Mouse (Mus musculus): Measurements from ENCODE around the gene Zmiz2. TPM values are rescaled to one million over a fixed set of nuclear protein-coding genes. Genes with fewer than 3 reads are reported as not detected.
"Not testable (repeated sequence)": the region's sequence is repeated elsewhere in the genome, so short reads cannot be mapped to it uniquely, and the experiment has no call there.

Zmiz2 gene
- total RNA-seq (2021): 10 to 100 TPM; 38.4 to 48.2 TPM
- long read RNA-seq, experiment 1, partial matches to known transcripts: 28 of 28 reads
- long read RNA-seq, experiment 1, other reads (novel, unspliced or antisense): 0 of 28 reads
- long read RNA-seq, experiment 2, full-length matches to known transcripts: 1 of 28 reads
- long read RNA-seq, experiment 2, partial matches to known transcripts: 26 of 28 reads
- long read RNA-seq, experiment 2, other reads (novel, unspliced or antisense): 1 of 28 reads

DNA sequence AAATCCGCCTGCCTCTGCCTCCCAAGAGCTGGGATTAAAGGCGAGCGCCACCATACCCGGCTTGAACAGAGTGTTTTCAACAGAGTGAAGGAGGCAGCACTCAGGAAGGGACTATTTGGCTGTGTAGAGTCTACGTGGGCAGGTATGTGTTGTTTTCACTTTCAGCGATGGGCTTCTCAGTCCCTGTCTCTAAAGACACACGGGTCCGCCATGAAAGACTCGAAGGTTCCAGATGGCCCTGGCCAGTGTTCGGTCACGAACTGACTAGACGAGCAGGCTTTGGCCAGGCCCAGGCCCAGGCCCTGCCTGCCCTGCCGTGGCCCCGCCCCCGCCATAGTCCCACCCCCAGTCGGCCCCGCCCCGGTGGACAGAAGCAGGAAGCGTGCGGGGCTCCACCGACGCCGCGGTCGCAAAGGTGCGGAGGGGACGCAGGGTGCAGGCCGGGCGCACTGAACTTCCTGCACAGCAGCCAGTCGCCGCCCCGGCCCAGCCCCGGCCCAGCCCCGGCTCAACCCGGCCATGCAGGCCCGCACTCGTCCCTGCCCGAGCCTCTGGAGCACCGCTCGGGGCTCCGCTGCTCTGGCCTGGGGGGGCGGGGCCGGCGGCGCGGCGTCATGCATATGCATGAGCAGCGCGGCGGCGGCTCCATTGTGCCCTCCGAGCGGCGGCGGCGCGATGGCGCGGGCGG, at the start of gene Zmiz2:
Zmiz2 (plus strand) TSS at position 349 of the 688 bp plus-strand sequence.
- DNase-seq: peak; percentile 98

DNA sequence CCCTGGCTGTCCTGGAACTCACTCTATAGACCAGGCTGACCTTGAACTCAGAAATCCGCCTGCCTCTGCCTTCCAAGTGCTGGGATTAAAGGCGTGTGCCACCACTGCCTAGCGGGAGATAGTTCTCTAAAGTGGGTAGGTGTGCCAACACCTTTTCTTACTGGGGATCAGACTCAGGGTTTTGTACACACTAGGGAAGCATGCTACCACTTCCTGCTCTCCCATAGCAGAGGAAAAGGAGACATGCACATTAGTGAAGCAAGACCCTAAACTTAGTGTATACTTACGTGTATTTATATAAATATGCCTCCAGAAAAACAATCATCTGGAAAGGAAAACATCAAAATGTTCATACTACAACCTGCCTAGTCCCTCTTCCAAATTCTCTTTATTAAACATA, 42.9 kb upstream of the Zmiz2 start:
- no peak for DNase-seq

DNA sequence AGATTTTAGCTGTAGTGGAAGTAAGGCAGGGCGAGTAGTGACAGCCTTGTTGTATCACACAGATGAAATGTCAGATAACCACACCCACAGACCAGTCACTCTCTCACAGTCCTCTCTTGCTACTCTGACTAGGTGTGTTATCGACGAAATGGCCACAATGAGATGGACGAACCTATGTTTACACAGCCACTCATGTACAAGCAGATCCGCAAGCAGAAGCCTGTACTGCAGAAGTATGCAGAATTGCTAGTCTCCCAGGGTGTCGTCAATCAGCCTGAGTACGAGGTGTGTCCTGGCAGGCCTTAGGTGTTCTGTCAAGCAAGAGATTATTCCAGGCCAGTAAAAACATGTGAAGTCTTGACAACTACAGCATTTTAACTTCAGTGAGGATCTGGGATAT, 41.9 kb upstream of the Zmiz2 start:
- no peak for DNase-seq

DNA sequence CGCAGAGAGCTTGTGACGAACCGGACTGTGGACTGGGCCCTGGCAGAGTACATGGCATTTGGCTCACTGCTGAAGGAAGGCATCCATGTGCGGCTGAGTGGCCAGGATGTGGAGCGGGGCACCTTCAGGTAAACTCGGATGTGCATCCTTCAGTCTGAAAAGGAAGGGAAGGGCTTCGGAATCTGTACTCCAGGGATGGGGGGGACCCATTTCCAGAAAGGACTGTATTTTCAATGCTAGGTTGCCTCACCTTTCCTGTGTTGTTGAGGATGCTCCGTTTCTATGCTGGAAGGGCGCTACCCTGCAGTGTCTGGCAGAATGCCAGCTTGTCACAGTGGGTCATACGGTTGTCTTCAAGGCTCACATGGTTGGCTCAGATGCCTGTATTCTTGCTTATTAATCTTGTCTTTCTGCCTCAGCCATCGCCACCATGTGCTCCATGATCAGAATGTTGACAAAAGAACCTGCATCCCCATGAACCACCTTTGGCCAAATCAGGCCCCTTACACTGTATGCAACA, 40.1 kb upstream of the Zmiz2 start:
- DNase-seq: no peak

DNA sequence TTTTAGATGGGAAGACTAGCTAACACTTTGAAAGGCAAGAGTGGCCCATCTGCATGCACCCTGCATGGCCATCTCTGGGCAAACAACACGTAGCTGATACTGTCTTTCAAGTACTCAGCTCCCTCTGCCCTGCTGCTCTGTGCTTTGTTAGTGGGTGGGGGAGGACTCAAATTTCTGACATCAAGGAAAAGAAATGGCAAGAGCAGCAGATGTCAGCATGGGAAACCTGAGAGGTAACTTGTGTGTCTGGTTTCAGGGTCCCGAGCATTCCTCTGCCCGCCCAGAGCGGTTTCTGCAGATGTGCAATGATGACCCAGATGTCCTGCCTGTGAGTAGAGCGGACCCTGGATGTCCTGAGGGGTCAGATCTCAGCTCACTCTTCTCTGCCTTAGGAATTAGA, 39.3 kb upstream of the Zmiz2 start:
- DNase-seq: no peak

DNA sequence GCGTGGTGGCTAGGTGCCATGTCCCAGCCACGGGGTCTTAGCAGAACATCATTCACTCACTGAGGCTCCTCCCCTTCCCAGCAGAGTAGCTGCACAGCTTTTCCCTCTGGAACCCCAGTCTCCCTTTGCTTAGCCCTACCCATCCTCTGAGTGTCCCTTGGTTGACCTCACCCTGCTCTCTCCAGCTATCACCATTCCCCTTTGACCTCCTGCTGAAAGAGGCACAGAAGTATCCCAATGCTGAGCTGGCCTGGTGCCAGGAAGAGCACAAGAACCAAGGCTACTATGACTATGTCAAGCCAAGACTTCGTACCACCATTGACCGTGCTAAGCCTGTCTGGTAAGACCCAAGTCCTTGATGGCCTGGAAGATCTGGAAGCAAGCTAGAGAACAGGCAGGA, 33.8 kb upstream of the Zmiz2 start:
- peak; percentile 38 for DNase-seq

DNA sequence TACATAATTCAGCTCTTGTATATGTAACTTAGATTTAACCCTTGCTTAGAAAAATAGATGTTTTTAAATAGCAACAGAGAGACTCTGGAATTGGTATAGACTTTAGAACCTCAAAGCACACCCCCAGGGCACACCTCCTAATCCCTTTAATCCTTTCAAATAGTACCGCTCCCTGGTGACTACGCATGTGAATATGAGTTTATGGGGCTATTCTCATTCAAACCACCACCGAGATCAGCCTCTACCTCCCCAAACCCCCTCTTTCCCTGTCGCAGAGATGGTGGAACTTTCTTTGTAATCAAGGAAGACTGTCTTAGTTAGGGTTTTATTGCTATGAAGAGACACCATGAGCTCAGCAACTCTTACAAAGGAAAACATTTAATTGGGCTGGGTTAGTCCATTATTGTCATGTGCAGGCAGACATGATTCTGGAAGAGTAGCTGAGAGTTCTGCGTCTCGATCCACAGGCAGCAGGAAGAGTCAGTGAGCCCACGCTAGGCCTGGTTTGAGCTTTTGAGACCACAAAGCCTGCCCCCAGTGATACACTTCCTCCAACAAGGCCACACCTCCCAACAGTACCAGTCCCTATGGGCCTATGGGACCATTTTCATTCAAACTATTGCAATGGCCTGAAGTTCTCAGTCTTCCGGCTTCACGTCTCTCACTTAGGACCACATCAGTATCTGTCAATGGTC, 24.1 kb upstream of the Zmiz2 start:
- DNase-seq: no peak

DNA sequence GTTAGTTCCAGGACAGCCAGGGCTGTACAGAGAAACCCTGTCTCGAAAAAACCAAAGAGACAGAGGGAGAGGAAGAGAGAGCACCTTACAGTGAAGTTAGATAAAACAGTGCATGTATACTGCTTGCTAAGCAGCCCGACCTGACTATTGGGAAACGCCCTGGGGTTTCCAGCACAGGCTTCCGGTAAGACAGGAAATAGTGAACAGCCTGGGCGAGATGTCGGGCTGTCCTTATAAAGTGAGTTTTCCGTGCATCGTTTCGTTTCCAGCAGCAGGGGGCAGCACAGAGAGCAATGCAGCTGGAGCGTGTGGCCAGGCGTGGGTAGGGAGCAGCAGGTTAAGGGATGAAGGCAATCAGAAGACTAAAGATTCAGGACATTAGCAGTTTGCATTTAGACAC, 23.0 kb upstream of the Zmiz2 start:
- peak; percentile 80 for DNase-seq

DNA sequence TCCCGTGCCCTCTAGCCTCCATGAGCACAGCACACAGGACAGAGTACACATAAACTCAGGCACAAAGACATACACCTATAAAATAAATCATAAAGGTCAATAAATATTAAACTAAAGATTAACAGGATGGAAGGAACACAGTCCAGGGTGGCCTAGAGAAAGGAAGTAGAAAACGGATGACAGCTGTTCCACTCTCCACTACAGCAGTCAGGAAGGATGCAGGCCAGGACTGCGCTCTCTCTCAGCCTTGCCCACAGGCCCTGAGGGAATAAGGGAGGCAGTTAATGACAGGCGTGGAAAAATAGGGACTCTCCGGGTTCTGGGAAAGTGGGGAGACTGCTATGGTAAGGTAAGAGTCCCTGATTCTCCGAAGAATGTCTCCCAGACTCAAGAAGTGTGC, 22.4 kb upstream of the Zmiz2 start:
- no peak for DNase-seq

DNA sequence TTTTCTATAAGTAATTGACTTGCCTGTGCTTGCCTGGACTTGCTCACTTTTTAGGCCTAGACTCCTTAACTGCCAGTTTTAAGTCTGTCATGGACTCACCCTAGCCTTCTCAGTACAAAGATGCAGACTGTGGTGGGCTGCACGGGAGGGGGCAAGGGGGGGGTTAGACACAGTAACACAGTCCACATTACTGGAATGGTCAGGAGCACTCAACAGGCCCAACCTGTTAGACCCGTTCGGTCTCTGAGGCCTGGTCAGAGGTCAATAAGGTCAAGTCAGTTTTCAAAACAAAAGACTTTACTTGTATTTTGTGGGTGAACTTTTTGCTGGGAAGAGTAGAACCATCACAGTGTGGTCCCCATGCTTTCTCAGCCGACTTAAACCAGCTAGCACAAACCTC, 21.7 kb upstream of the Zmiz2 start:
- no peak for DNase-seq

DNA sequence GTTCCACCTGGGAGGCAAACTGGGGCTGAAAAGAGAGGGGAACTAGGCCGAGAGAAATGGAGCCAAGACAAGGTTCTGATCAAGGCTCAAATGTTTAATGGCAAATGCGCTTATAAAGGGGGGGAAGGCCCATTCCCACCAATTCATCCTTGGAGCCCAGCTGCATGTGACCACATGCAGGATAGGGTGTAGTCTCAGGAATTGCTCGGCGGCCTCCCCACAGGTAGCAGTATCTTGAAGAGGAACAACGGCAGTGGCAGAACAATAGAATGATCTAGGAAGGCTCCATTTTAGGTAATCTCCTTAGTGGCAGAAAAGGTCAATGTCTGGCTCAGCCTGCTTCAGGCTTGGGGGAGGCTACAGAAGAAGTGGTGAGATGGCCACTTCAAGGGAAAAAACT, 20.9 kb upstream of the Zmiz2 start:
- DNase-seq: not testable (repeated sequence)

DNA sequence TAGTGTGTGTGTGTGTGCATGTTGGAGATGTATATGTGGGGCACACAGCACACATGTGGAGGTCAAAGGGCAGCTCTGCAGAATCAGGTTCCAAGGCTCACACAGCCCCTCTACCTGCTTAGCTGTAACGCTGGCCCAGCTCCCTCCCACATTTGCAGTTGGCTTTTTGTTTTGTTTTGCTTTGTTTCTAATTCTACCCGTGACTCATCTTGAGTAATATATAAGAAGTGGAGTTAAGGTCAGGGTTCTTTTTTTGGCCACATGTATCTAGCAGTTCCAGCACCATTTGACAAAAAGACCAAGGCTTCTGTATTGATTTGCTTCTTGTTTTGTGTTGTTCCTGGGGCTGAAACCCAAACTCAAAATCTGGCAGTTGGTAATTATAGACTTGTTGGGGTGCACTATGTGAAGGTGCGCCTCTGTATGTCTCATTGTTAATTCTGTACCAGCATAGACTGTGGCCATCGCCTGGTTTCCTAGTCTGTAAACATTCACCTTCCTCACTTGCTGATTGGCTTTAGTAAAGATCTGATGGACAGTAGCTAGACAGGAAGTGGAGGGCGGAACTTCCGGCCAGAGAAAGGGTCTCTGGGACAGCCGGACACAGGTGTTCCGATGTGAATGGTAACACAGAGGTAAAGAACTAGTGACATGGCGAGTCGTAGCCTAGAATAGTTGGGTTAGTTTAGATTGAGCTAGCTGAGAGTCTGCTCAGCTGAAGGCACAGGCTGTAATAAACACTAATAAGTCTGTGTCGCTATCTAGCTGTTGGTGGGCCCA, 17.3 kb upstream of the Zmiz2 start:
- no peak for DNase-seq

DNA sequence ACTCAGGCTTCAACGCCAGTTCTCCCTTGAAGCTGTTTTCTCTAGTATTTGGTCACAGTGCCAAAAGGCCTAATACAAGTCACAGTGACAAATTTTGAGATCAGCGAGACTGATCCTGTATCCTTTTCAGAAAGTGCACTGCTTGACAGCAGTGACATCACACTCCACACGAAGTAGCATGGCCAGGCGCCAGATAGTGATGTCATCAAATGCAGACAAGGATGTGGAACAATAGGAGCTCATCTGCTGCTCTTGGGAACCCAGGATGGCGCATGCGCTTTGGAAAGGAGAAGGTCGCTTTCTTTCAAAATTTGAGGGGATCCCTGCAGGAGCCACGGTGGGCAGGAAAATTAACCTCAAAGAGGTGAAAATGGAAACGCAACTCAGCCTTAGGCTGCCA, 16.1 kb upstream of the Zmiz2 start:
- DNase-seq: no peak

DNA sequence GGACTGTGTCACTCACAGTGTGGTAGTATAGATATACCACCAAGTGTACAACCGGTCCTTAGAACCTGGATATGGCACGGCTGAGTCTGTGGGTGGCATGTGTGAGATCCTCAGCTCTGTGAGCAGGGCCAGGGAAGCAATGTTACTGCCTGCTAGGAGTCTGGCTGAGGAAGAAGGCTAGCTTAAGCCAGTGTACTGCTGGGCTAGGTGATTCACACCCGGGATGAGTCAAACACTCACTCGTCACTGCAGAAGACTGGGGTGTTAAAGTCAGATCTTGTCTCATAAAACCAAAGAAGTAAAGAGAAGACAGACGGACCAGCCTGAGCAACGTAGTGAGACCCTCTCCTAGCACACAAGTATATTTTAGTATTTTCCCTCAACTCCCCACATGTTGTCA, 8.0 kb upstream of the Zmiz2 start:
- no peak for DNase-seq

DNA sequence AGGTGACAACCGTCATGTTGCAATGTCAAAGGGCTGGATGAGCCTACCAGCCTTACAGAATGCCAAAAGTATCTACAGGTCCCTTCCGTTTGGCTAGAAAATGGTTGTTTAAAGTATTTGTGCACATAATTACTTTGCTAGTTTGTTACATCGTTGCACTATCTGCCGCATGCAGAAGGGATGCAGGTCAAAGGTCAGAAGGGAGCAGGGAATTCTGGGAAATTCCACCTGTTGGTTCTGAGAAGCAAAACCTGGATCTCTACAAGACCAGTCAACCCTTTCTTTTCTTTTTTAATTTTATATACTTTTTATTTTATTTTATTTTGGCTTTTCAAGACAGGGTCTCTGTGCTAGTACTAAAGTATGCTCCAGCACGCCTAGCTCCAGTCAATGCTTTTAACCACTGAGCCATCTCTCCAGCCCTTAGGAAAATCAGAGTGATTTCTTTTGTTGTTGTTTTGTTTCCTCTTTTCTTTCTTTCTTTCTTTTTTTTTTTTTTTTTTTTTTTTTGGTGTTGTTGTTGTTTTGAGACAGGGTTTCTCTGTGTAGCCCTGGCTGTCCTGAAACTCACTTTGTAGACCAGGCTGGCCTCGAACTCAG, 648 bp upstream of the Zmiz2 start:
- no peak for DNase-seq

DNA sequence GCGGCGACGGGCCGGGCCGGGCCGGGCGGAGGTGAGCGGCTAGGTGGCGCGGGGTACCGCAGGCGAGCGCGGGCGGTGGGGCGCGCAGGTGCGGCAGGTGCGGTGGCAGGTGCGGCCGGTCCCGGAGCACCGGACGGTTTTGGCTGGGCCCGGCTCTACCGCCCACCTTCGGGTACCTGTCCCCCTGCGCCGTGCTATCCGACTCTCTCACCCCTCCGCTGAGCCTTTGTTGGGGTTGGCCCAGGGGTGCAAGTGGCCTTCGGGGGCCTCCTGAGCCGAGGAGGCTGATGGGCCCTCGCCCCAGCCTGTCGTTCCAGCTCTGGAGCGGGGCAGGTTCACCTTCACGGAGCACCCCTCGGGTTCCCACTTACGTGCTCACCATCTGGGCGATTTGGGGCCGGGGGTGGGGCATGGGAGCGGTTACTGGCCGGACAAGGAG, 628 bp downstream of the Zmiz2 start:
- peak; percentile 49 for DNase-seq

DNA sequence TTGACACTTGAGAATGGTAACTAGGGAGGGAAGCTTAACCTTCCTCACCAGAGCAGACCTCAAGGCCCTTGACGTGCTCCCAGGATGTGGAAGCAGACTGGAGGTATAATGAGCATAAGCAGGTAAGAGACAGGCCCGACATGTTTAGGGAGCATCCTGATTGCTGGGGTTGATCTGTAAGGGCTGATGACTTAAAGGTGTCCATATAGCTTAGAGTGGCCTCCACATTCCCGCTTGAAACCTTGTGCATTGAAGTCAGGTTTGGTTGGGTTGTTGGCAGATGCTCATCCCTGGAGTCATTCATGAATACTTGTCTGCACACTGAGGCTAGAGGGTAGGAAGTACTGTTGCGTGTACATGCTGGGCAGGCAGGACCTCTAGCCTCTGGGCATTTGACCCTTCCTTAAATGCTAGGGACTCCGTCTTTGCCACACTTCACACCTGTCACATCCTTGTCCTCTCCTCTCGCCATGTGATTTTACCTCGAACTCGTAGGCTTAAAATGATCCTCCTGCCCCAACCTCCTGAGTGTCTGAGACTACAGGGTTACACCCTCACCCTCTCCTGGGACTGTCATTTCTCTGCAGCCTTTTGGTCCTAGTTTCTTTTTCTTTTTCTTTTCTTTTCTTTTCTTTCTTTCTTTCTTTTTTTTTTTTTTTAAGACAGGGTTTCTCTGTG, 1.6 kb downstream of the Zmiz2 start:
- DNase-seq: no peak

DNA sequence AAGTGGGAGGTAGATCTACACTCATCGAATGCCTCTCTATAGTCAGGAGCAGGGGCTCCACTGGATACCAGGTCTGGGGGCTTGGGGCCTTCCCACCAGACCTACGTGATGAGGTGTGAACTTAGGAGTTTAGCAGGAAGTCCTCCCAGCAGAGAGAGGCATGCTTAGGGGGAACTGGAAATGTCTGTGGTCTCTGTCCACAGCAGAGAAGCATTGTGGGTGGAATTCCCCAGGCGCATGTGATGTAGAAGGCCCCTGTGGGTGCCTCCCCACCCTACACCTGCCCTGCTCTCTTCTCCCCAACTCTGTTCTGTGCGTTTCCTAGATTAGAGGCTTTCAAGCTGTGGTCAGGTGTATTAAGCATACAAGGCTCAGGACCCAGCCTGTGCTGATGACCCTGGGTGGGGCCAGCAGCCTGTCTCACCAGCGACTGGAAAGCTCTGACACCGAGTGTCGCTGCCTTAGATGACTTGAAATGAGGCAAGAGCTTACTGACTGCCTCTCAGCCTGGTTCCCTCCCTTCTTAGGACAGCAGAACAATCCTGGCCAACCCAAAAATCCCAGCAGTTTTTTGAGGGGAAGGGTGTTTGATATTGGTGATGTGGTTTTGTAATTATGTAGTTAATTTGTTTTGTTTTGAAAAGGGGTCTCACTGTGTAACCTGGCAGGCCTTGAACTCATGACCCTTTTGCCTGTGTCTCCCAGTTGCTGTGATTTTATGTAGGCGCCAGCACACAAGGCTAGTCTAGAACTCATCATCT, 2.8 kb downstream of the Zmiz2 start:
- no peak for DNase-seq

DNA sequence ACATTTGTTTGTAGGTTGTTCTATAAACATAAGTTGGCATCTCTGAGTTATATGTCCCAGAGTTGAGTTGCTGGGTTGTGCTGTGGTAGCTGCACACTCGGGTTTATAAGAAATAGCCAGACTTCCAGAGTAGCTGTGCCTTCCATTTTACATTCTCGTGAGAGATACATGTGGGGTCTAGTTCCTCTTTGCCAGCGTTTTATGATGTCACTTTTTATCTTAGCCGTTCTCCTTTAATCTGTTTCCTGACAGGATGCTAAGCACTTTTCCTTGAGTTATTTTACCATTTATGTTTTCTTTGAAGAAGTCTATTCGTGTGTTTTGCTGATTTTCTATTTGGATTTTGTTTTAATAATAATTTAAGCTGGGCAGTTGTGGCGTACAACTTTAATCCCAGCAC, 4.0 kb downstream of the Zmiz2 start:
- DNase-seq: no peak

DNA sequence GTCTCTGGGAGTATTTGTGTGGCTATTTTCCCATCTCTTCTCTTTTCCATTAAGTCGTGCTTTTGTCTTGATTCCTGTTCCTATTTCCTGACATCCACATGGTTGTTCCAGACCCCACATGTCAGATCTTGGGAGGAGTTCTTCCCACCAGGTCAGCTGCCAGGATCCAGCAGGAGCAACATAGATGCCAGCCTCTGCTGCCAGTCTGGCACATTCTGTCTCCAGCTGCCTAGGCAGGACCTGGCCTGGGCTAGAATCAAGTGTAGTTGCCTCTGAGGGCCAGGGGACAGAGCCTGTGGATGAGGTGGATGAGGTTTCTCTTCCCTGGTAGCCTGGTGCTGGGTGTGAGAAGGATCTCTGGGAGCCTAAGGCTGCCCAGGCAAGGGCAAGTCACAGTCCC, 5.0 kb downstream of the Zmiz2 start:
- no peak for DNase-seq

DNA sequence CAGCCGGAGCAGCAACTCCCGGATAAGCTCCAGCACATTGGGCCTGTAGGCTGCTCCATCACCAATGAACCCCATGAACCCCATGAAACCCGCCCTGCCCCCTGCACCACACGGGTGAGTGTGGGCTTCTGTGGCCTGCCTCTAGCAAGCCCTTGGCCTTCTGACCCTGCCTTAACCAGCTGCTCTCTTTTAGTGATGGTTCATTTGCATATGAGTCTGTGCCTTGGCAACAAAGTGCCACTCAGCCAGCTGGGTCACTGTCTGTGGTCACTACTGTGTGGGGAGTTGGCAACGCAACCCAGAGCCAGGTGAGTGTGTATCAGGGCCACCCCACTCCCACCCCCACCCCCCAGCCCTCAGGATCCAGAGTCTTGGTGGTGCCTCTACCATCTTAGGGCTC, 6.7 kb downstream of the Zmiz2 start:
- no peak for DNase-seq
